Mouse (Mus musculus): ENCODE data around the gene Stil. TPM values are rescaled to one million over a fixed set of nuclear protein-coding genes. Genes with fewer than 3 reads are reported as not detected.
A peak's percentile ranks its signal among the peaks of the same experiment; 100 is the strongest.

Stil gene
- polyA plus RNA-seq, 1 experiment from 2014 or later: 25.1 TPM

- Histone ChIP-seq H3K36me3 (replicated peaks; ENCODE audit: control insufficient read depth, insufficient read depth, low read depth, low read length) (no peaks in the 10 kb centered on the region), H3K4me2 (ENCODE audit: low read depth, low read length) (no peak overlapping the region), H3K9me3 (replicated peaks; ENCODE audit: control insufficient read depth, low read length) (no peaks in the 10 kb centered on the region), H3K27ac (replicated peaks; ENCODE audit: low read depth, low read length) (no peak overlapping the region), H3K4me3 (ENCODE audit: low read depth, low read length) (no peak overlapping the region), H3K4me1 (ENCODE audit: control insufficient read depth, insufficient read depth, low read length) (no peaks in the 10 kb centered on the region; the same call in 1 of the 2 replicates), H3K9ac (replicated peaks; ENCODE audit: low read length) (no peak overlapping the region), H3K27me3 (ENCODE audit: control insufficient read depth, insufficient read depth, low read length) (peaks cover 38% of the 10 kb centered on the region)
- DNase-seq (ENCODE audit: low spot score) (no peak), ATAC-seq (replicated peaks; ENCODE audit: insufficient number of reproducible peaks, low FRiP score, low TSS enrichment, low read depth) (no peak)
- WGBS: 74% methylated on average over 5 of the region's 5 CpGs
Measured at GRCm38 (mm10) chr4:115051245-115051644, 51.3 kb downstream of the Stil start.

- Histone ChIP-seq H3K9me3 (replicated peaks; ENCODE audit: control insufficient read depth, low read length) (no peaks in the 10 kb centered on the region), H3K4me2 (ENCODE audit: low read depth, low read length) (peak overlapping the region; percentile 55), H3K36me3 (replicated peaks; ENCODE audit: control insufficient read depth, insufficient read depth, low read depth, low read length) (no peaks in the 10 kb centered on the region), H3K9ac (replicated peaks; ENCODE audit: low read length) (peak overlapping the region; percentile 47), H3K27me3 (ENCODE audit: control insufficient read depth, insufficient read depth, low read length) (peaks cover 45% of the 10 kb centered on the region), H3K4me3 (ENCODE audit: low read depth, low read length) (peak overlapping the region; percentile 29), H3K27ac (replicated peaks; ENCODE audit: low read depth, low read length) (no peak overlapping the region), H3K4me1 (ENCODE audit: control insufficient read depth, insufficient read depth, low read length) (peaks cover 4% of the 10 kb centered on the region)
- DNase-seq (ENCODE audit: low spot score) (peak; percentile 61), ATAC-seq (replicated peaks; ENCODE audit: insufficient number of reproducible peaks, low FRiP score, low TSS enrichment, low read depth) (peak; percentile 16; the same call in 1 of the 2 replicates)
- under 1% methylated on average over 36 of the region's 36 CpGs for WGBS
Measured at GRCm38 (mm10) chr4:115052343-115053005, 52.5 kb downstream of the Stil start.

- peaks cover 64% of the 10 kb centered on the region for H3K27me3 ChIP-seq (ENCODE audit: control insufficient read depth, insufficient read depth, low read length)
- no peak overlapping the region for H3K9ac ChIP-seq (replicated peaks; ENCODE audit: low read length)
- H3K9me3 ChIP-seq (replicated peaks; ENCODE audit: control insufficient read depth, low read length): no peaks in the 10 kb centered on the region
- H3K36me3 ChIP-seq (replicated peaks; ENCODE audit: control insufficient read depth, insufficient read depth, low read depth, low read length): no peaks in the 10 kb centered on the region
- H3K4me2 ChIP-seq (ENCODE audit: low read depth, low read length): no peak overlapping the region
- DNase-seq (ENCODE audit: low spot score) (no peak), ATAC-seq (replicated peaks; ENCODE audit: insufficient number of reproducible peaks, low FRiP score, low TSS enrichment, low read depth) (no peak)
- WGBS: 2% methylated on average over 2 of the region's 2 CpGs
- H3K4me1 ChIP-seq (ENCODE audit: control insufficient read depth, insufficient read depth, low read length): peaks cover 4% of the 10 kb centered on the region
- H3K4me3 ChIP-seq (ENCODE audit: low read depth, low read length): no peak overlapping the region
- no peak overlapping the region for H3K27ac ChIP-seq (replicated peaks; ENCODE audit: low read depth, low read length)
Measured at GRCm38 (mm10) chr4:115055044-115055443, 55.1 kb downstream of the Stil start.

DNA sequence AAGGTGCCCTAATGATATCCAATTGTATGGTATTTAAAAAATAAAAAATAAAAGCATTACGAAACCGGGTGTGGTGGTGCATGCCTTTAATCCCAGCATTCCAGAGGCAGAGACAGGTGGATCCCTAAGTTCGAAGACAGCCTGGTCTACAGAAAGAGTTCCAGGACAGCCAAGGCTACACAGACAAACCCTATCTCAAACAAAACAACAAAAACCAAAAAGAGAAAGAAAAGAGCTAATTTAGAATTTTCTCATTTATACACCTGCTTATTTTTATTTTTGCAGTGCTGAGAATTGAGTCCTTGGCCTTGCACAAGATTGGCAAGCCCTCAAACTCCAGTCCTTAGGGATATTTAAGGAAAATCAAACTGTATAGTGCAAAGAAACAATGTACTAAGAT is 55.7 kb downstream of the Stil start:
- no peak for DNase-seq (ENCODE audit: low spot score)
- no peak for ATAC-seq (replicated peaks; ENCODE audit: insufficient number of reproducible peaks, low FRiP score, low TSS enrichment, low read depth)
- Histone ChIP-seq H3K9ac (replicated peaks; ENCODE audit: low read length) (no peak overlapping the region; the same call in 1 of the 2 replicates), H3K4me1 (ENCODE audit: control insufficient read depth, insufficient read depth, low read length) (peaks cover 4% of the 10 kb centered on the region), H3K4me2 (ENCODE audit: low read depth, low read length) (no peak overlapping the region), H3K4me3 (ENCODE audit: low read depth, low read length) (no peak overlapping the region), H3K27ac (replicated peaks; ENCODE audit: low read depth, low read length) (no peak overlapping the region), H3K27me3 (ENCODE audit: control insufficient read depth, insufficient read depth, low read length) (peaks cover 70% of the 10 kb centered on the region), H3K9me3 (replicated peaks; ENCODE audit: control insufficient read depth, low read length) (no peaks in the 10 kb centered on the region), H3K36me3 (replicated peaks; ENCODE audit: control insufficient read depth, insufficient read depth, low read depth, low read length) (no peaks in the 10 kb centered on the region)
- WGBS: 19% methylated on average over 3 of the region's 3 CpGs

- Histone ChIP-seq H3K9ac (replicated peaks; ENCODE audit: low read length) (peak within 1 kb of the TSS; percentile 50), H3K4me2 (ENCODE audit: low read depth, low read length) (peak within 1 kb of the TSS; percentile 50), H3K4me3 (ENCODE audit: low read depth, low read length) (peak within 1 kb of the TSS; percentile 29), H3K9me3 (replicated peaks; ENCODE audit: control insufficient read depth, low read length) (no peaks in the 10 kb centered on the region), H3K4me1 (ENCODE audit: control insufficient read depth, insufficient read depth, low read length) (peaks cover 4% of the 10 kb centered on the region), H3K36me3 (replicated peaks; ENCODE audit: control insufficient read depth, insufficient read depth, low read depth, low read length) (no peaks in the 10 kb centered on the region), H3K27me3 (ENCODE audit: control insufficient read depth, insufficient read depth, low read length) (peaks cover 76% of the 10 kb centered on the region), H3K27ac (replicated peaks; ENCODE audit: low read depth, low read length) (0 out of 2 replicates have a peak within 1 kb of the TSS, but pooled peaks have one; percentile 9)
- DNase-seq (ENCODE audit: low spot score) (peak; percentile 41), ATAC-seq (replicated peaks; ENCODE audit: insufficient number of reproducible peaks, low FRiP score, low TSS enrichment, low read depth) (0 out of 2 replicates have a peak, but pooled peaks have one; percentile 10)
- under 1% methylated on average over 53 of the region's 60 CpGs for WGBS
Measured at GRCm38 (mm10) chr4:115056371-115056920, 56.5 kb downstream of the Stil start, which contains the start of gene Tal1. Gene Tal1 (plus strand): TSS chr4:115056426.

GRCm38 (mm10) chr4:115056921-115057673 is 57.1 kb downstream of the Stil start:
- Histone ChIP-seq H3K36me3 (replicated peaks; ENCODE audit: control insufficient read depth, insufficient read depth, low read depth, low read length) (no peaks in the 10 kb centered on the region), H3K27ac (replicated peaks; ENCODE audit: low read depth, low read length) (0 out of 2 replicates have a peak overlapping the region, but pooled peaks have one; percentile 9), H3K4me3 (ENCODE audit: low read depth, low read length) (peak overlapping the region; percentile 29), H3K27me3 (ENCODE audit: control insufficient read depth, insufficient read depth, low read length) (peaks cover 76% of the 10 kb centered on the region), H3K4me2 (ENCODE audit: low read depth, low read length) (peak overlapping the region; percentile 50), H3K4me1 (ENCODE audit: control insufficient read depth, insufficient read depth, low read length) (peaks cover 4% of the 10 kb centered on the region), H3K9me3 (replicated peaks; ENCODE audit: control insufficient read depth, low read length) (no peaks in the 10 kb centered on the region), H3K9ac (replicated peaks; ENCODE audit: low read length) (peak overlapping the region; percentile 50)
- WGBS: under 1% methylated on average over 47 of the region's 48 CpGs
- DNase-seq (ENCODE audit: low spot score): peak; percentile 46
- ATAC-seq (replicated peaks; ENCODE audit: insufficient number of reproducible peaks, low FRiP score, low TSS enrichment, low read depth): peak; percentile 68

GRCm38 (mm10) chr4:115057674-115058316 is 57.8 kb downstream of the Stil start:
- no peak for DNase-seq (ENCODE audit: low spot score)

More at GRCm38 (mm10) chr4:115057674-115058316, 57.8 kb downstream of the Stil start:
- Histone ChIP-seq H3K9me3 (replicated peaks; ENCODE audit: control insufficient read depth, low read length) (no peaks in the 10 kb centered on the region), H3K4me2 (ENCODE audit: low read depth, low read length) (no peak overlapping the region), H3K4me3 (ENCODE audit: low read depth, low read length) (peak overlapping the region; percentile 29), H3K27ac (replicated peaks; ENCODE audit: low read depth, low read length) (no peak overlapping the region), H3K9ac (replicated peaks; ENCODE audit: low read length) (peak overlapping the region; percentile 40; the same call in 1 of the 2 replicates), H3K27me3 (ENCODE audit: control insufficient read depth, insufficient read depth, low read length) (peaks cover 78% of the 10 kb centered on the region), H3K4me1 (ENCODE audit: control insufficient read depth, insufficient read depth, low read length) (peaks cover 4% of the 10 kb centered on the region), H3K36me3 (replicated peaks; ENCODE audit: control insufficient read depth, insufficient read depth, low read depth, low read length) (no peaks in the 10 kb centered on the region)
- ATAC-seq (replicated peaks; ENCODE audit: insufficient number of reproducible peaks, low FRiP score, low TSS enrichment, low read depth): no peak
- WGBS: 1% methylated on average over 33 of the region's 33 CpGs

Measured in embryonic facial prominence, embryonic 11.5 days (tissue).